Mouse (Mus musculus) liver, adult 2 months (tissue): ENCODE results near the gene Phldb1.

Experiments used
- CTCF ChIP-seq: fragments of 200-500 bp; IDR thresholded peaks from 2 replicates; pipeline ENCODE4 v1.5.1; 2011; ENCODE audit warnings: low read depth, low read length, control low read depth
- POLR2A ChIP-seq: fragments of 200-500 bp; IDR thresholded peaks from 2 replicates; pipeline ENCODE4 v1.6.1; 2011; ENCODE audit warnings: low read length, control low read depth; ENCODE audit not compliant: insufficient read depth; ENCODE audit errors: extremely low read depth

GRCm38 (mm10) chr9:44748473-44748872 is 13.5 kb upstream of the Phldb1 start:
- TF ChIP-seq CTCF: no peak
- no peak for TF ChIP-seq POLR2A
